Mouse (Mus musculus) spleen, adult 2 months (tissue): Measurements from ENCODE around the gene Lrrc3.

Experiments
- CTCF ChIP-seq: fragments of 200-500 bp; IDR thresholded peaks from 2 replicates; pipeline ENCODE4 v1.5.1; 2011; ENCODE audit warnings: mild to moderate bottlenecking, inconsistent platforms; ENCODE audit not compliant: insufficient read depth, insufficient read length, insufficient replicate concordance; ENCODE audit errors: extremely low read depth
- POLR2A ChIP-seq: fragments of 200-500 bp; IDR thresholded peaks from 2 replicates; pipeline ENCODE4 v1.6.1; 2011; ENCODE audit warnings: low read depth, low read length, inconsistent platforms

DNA sequence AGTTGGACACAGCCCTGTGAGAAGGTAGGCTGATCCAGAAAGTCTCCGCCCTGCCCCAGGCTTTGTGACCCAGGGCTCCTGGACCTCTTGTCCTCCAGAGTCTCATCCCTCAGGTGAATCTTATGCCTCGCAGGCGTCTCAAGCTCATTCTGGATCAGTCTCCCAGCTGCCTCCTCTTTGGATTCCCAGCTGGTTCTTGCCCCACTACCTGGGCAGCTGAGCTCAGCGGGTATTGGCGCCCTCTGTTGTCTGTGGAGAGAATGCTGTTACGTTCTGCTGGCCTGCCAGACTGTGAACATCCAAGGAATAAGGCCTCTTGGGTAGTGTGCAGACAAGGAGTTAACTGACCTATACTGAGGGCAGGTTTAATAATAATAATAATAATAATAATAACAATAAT lies 23.4 kb downstream of the Lrrc3 start:
- no peak for TF ChIP-seq POLR2A
- no peak for TF ChIP-seq CTCF
